Mouse (Mus musculus): Measurements from ENCODE around the gene Leng8.

- peak; percentile 52 for TF ChIP-seq CTCF (conservative IDR thresholded peaks at IDR 0.05; ENCODE audit: insufficient read depth, insufficient read length, low read depth, low read length)
- no peak for TF ChIP-seq POLR2A (IDR thresholded peaks at IDR 0.05; ENCODE audit: low read depth, low read length)
Measured at GRCm38 (mm10) chr7:4119344-4119902, 17.4 kb upstream of the Leng8 start, which contains the start of gene Ttyh1.

Data from kidney, adult 2 months (tissue).